Mouse (Mus musculus): ENCODE measurements around the gene Stat2.

- no peak for TF ChIP-seq CTCF (IDR thresholded peaks at IDR 0.05; ENCODE audit: low read depth)
- peak; percentile 60 for TF ChIP-seq EP300 (IDR thresholded peaks at IDR 0.05; ENCODE audit: low read depth)
These were observed 52.1 kb downstream of the Stat2 start, which contains the start of gene Cnpy2 for GRCm38 (mm10) chr10:128322141-128323108.

All from heart, postnatal 0 days (tissue).